Mouse (Mus musculus) hindbrain, postnatal 0 days (tissue): ENCODE measurements around the gene Tsks. TPM values are rescaled to one million over a fixed set of nuclear protein-coding genes. Genes with fewer than 3 reads are reported as not detected.

Source experiments
- ATAC-seq: fragments of 200-750 bp; cut with Nextera tagmentation; 2 replicates; pipeline ENCODE4 v1.8.0; 2017; ENCODE audit warnings: mild to moderate bottlenecking, moderate TSS enrichment, moderate library complexity
- DNase-seq: peaks from one replicate; pipeline ENCODE4 v3.0.0-alpha.2; 2015; ENCODE audit warnings: low spot score
- H3K27ac ChIP-seq: fragments of 300-500 bp; sonication (generic); 2 replicates; pipeline ENCODE4 v1.5.1; 2014; ENCODE audit warnings: mild to moderate bottlenecking
- H3K27me3 ChIP-seq: fragments of 300-500 bp; sonication (generic); 2 replicates; pipeline ENCODE4 v1.6.1; 2014; ENCODE audit warnings: low read length, mixed read lengths; ENCODE audit not compliant: insufficient read depth
- H3K36me3 ChIP-seq: fragments of 300-500 bp; sonication (generic); 2 replicates; pipeline ENCODE4 v1.6.1; 2014; ENCODE audit warnings: low read length, mixed read lengths; ENCODE audit not compliant: insufficient read depth
- H3K4me1 ChIP-seq: fragments of 300-500 bp; sonication (generic); 2 replicates; pipeline ENCODE4 v1.6.1; 2014; ENCODE audit warnings: antibody characterized with exemption, low read length, mixed read lengths; ENCODE audit not compliant: insufficient read depth
- H3K4me2 ChIP-seq: fragments of 300-500 bp; sonication (generic); 2 replicates; pipeline ENCODE4 v1.6.1; 2014; ENCODE audit warnings: low read depth, mild to moderate bottlenecking, low read length, moderate library complexity, mixed read lengths
- H3K4me3 ChIP-seq: fragments of 300-500 bp; sonication (generic); 2 replicates; pipeline ENCODE4 v1.5.1; 2014; ENCODE audit warnings: low read length
- H3K9ac ChIP-seq: fragments of 300-500 bp; sonication (generic); replicated peaks from 2 replicates; pipeline ENCODE4 v1.6.1; 2014; ENCODE audit warnings: mild to moderate bottlenecking, low read length, moderate library complexity, mixed read lengths
- H3K9me3 ChIP-seq: fragments of 300-500 bp; sonication (generic); 2 replicates; pipeline ENCODE4 v1.6.1; 2016; ENCODE audit warnings: low read length, mixed read lengths
- CTCF ChIP-seq: IDR thresholded peaks from 2 replicates; pipeline ENCODE4 v1.5.1; 2016; ENCODE audit warnings: antibody characterized with exemption, control low read depth, low read depth
- WGBS: fragments of 180-500 bp; shearing (Covaris S2); extraction: QIAGEN DNeasy Blood & Tissue Kit; methylation state at CpG from one replicate; pipeline ENCODE4 v1.1.7; 2014; 5-methylcytosine and 5-hydroxymethylcytosine counted together
- polyA plus RNA-seq: library from polyadenylated mRNA; unstranded; fragments of >200 nt; fragmentation: Nextera tagmentation; extraction: Ambion mirVana; gene quantifications from 2 replicates; pipeline ENCODE4 v1.2.1, GENCODE M21; 2015
- total RNA-seq: library from RNA; depleted of rRNA; stranded (reverse); fragments of >200 nt; gene quantifications from 2 replicates; pipeline ENCODE4 v1.2.3, GENCODE M21; 2014

The Tsks gene
- total and polyA plus RNA-seq, 2 experiments from 2014 or later: 0.25 TPM; not detected in 1

DNA sequence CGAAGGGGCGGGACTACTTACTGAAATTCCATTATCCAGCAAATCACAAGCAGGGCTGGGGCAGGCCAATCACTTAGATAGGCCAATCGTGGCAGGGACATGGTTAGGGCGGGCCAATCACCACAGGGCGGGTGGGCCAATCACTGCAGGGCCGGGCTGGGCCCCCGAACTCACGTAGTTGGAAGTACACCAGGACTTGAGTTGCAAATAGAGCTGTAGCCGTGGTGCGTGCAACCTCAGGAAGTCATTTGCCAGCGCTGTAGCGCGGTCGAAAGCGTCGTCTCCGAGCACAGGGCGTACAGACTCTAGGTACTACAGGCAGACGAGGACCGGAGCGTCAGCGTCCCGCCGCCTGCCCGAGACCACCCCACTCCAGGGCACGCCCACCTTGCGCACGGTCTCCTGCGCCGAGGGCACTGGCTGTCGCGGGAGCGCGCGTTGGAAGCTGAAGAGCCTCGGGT is 27.3 kb downstream of the Tsks start:
- H3K4me2 ChIP-seq: peak overlapping the region; percentile 77
- no peaks in the 10 kb centered on the region for H3K27me3 ChIP-seq
- no peak for TF ChIP-seq CTCF
- H3K36me3 ChIP-seq: peaks cover 5% of the 10 kb centered on the region; the same call in 1 of the 2 replicates
- peak overlapping the region; percentile 51; the same call in 1 of the 2 replicates for H3K9ac ChIP-seq
- DNase-seq: peak; percentile 95
- H3K4me1 ChIP-seq: peaks cover 17% of the 10 kb centered on the region; the same call in 1 of the 2 replicates
- H3K27ac ChIP-seq: peak overlapping the region; percentile 82
- H3K4me3 ChIP-seq: peak overlapping the region; percentile 47
- 0% methylated on average over 36 of the region's 36 CpGs for WGBS
- peak; percentile 96 for ATAC-seq
- H3K9me3 ChIP-seq: no peaks in the 10 kb centered on the region

DNA sequence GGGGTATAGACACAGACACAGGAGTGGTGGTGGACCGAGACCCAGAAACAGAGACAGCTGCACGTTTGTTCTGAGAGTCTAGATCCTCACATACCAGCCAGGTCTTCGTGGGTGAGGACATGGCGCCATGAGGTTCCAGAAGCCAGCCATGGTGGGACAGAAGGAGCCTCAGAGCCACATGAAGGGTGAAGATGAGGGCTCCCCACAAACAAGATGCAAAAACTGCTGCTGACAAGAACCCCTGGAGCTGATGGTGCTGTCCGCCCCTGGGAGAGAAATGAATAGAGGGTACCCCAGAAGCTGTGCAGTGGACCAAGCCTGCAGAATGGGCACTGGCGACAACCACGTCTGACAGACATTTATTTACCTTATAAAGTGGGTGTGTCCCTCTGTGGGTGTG is 28.1 kb downstream of the Tsks start:
- peak overlapping the region; percentile 82 for H3K27ac ChIP-seq
- H3K4me2 ChIP-seq: peak overlapping the region; percentile 77
- no peak for ATAC-seq

DNA sequence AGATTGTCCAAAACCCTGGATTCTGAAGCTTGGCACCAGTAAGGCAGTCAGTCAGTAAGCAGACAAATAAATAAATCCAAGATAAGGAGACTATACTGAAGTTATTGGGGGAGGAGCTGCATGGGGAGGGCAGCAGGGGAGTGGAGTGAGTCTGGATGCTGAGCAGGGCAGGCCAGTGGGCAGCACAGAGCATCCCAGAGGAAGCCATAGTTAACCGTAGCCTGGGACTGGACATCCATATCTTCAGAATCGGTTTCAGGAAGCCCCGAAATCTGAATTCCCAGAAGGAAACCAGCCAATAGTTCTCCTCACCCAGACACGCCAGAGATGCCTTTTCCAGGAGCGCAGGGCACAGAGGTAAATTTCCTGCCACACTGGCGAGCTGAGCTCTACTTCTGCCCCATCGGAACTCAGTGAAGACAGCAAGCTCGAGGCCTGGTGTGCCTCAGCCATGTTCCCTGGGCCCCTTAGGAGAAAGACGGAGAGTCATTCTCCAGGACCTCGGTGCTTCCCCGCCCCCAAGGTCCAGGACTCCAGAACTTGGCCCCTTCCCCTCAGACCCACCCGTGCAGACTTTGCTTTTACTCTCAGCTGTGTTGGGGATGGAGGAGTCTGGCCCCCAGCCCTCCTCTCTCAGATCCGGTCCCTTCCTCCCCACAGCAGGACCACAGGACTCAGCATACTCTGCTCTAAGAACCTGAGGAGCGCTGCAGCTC is 30.6 kb downstream of the Tsks start:
- 22% methylated on average over 14 of the region's 14 CpGs for WGBS
- Histone ChIP-seq H3K4me1 (peaks cover 17% of the 10 kb centered on the region; the same call in 1 of the 2 replicates), H3K27ac (peak overlapping the region; percentile 82), H3K4me3 (peak overlapping the region; percentile 43), H3K27me3 (no peaks in the 10 kb centered on the region), H3K9me3 (no peaks in the 10 kb centered on the region), H3K4me2 (peak overlapping the region; percentile 65), H3K9ac (peak overlapping the region; percentile 47), H3K36me3 (peaks cover 18% of the 10 kb centered on the region)
- DNase-seq: peak; percentile 43
- no peak for ATAC-seq
- no peak for TF ChIP-seq CTCF

More for the DNA sequence above, 28.1 kb downstream of the Tsks start:
- Histone ChIP-seq H3K9ac (peak overlapping the region; percentile 51), H3K27me3 (no peaks in the 10 kb centered on the region), H3K4me3 (peak overlapping the region; percentile 47), H3K9me3 (no peaks in the 10 kb centered on the region), H3K4me1 (peaks cover 17% of the 10 kb centered on the region; the same call in 1 of the 2 replicates), H3K36me3 (no peaks in the 10 kb centered on the region; the same call in 1 of the 2 replicates)
- no peak for DNase-seq
- 72% methylated on average over 7 of the region's 7 CpGs for WGBS
- TF ChIP-seq CTCF: no peak

DNA sequence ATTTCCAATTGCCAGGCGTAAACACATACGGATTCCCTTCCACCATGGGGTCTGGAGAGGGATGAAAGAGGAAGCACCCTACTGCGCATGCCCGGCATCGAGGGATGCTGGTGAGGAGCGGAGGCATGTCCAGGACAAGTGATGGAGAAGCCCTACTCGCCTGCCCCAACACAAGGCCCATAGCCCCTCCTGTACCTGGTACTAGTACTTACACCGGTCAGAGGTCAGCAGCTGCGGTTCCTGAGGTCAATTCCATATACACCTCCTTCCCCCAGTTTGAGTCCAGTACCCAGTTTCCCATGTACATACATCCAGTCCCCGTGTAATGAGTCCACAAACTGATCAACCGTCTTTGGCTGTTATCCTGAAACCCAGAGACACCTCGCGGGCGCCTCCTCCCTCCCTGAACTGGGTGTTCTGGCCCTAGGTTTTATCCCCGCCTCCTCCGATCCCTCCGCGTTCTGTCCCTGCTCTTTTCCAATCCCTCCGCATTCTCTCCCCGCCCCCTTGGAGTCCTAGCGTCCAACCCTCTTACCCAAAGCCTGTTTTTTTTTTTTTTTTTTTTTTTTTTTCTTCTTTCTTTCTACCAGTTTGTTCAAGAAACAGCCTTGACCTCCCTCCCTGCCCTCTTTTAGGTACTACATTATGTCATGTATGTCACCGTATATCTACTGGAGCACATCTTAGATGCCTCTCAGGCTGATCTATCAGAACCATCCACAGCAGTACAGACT is 31.5 kb downstream of the Tsks start, which contains the start of gene Cpt1c:
TSS of gene Cpt1c (minus strand) at position 469 of the 734 bp plus-strand sequence.
- Histone ChIP-seq H3K27me3 (no peaks in the 10 kb centered on the region), H3K36me3 (peaks cover 28% of the 10 kb centered on the region), H3K4me1 (peaks cover 17% of the 10 kb centered on the region; the same call in 1 of the 2 replicates), H3K4me2 (peak within 1 kb of the TSS; percentile 65), H3K27ac (peak within 1 kb of the TSS; percentile 82), H3K4me3 (peak within 1 kb of the TSS; percentile 43), H3K9ac (peak within 1 kb of the TSS; percentile 47), H3K9me3 (no peaks in the 10 kb centered on the region)
- ATAC-seq (peak; percentile 50), DNase-seq (peak; percentile 95)
- peak; percentile 20; the same call in 1 of the 2 replicates for TF ChIP-seq CTCF
- WGBS: 2% methylated on average over 22 of the region's 22 CpGs

DNA sequence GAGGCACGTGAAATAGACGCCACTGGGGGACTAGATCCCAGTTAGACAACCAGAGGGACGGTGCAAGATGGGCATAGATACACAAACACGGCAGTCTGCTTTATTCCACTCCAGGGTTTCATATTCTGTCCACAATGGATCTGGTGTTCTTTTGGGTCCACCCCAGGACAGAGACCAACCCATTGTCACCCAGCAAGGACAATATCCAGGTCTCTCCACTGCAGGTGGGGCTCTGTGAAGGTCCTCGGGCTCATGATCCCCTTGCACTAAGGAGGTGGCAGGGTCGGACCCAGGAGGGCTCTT is 32.1 kb downstream of the Tsks start:
- Histone ChIP-seq H3K4me2 (peak overlapping the region; percentile 65), H3K27ac (peak overlapping the region; percentile 82), H3K4me1 (peaks cover 17% of the 10 kb centered on the region; the same call in 1 of the 2 replicates), H3K27me3 (no peaks in the 10 kb centered on the region), H3K36me3 (peaks cover 33% of the 10 kb centered on the region), H3K4me3 (no peak overlapping the region), H3K9me3 (no peaks in the 10 kb centered on the region), H3K9ac (0 out of 2 replicates have a peak overlapping the region, but pooled peaks have one; percentile 13)
- ATAC-seq (no peak), DNase-seq (no peak)
- 20% methylated on average over 6 of the region's 6 CpGs for WGBS
- no peak for TF ChIP-seq CTCF

DNA sequence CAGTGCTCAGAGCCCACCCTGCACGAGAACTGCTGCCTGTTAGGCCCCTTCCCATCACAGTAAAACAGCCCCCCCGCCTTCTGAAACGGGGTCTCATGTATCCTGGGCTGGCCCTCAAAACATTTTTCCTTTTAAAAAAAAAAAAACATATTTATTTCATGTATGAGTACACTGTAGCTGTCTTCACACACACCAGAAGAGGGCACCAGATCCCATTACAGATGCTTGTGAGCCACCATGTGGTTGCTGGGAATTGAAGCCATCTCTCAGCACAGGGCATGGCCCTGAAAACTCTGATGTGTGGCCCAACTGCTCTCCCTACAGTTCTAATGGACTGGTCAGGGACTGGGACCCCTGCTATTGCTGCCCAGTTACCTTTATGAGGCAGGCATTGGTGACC is 35.3 kb downstream of the Tsks start:
- Histone ChIP-seq H3K36me3 (peaks cover 55% of the 10 kb centered on the region), H3K9me3 (no peaks in the 10 kb centered on the region), H3K4me3 (no peak overlapping the region), H3K9ac (no peak overlapping the region), H3K4me2 (no peak overlapping the region), H3K27me3 (no peaks in the 10 kb centered on the region), H3K27ac (no peak overlapping the region), H3K4me1 (peaks cover 4% of the 10 kb centered on the region; the same call in 1 of the 2 replicates)
- no peak; the same call in 1 of the 2 replicates for TF ChIP-seq CTCF
- DNase-seq: no peak
- no peak for ATAC-seq
- 88% methylated on average over 3 of the region's 3 CpGs for WGBS
